Mouse (Mus musculus) central nervous system, embryonic 18 days (tissue): ENCODE data around the gene Taf1. TPM values are rescaled to one million over a fixed set of nuclear protein-coding genes. Genes with fewer than 3 reads are reported as not detected.

ENCODE experiments used
- polyA plus RNA-seq: library from polyadenylated mRNA; depleted of rRNA; stranded (reverse); fragments of >200 nt; gene quantifications from 2 replicates; pipeline ENCODE4 v1.2.3, GENCODE M21; 2012; rRNA removed

Gene Taf1
- polyA plus RNA-seq: 35.4 and 36.0 TPM in 2 replicates

DNA sequence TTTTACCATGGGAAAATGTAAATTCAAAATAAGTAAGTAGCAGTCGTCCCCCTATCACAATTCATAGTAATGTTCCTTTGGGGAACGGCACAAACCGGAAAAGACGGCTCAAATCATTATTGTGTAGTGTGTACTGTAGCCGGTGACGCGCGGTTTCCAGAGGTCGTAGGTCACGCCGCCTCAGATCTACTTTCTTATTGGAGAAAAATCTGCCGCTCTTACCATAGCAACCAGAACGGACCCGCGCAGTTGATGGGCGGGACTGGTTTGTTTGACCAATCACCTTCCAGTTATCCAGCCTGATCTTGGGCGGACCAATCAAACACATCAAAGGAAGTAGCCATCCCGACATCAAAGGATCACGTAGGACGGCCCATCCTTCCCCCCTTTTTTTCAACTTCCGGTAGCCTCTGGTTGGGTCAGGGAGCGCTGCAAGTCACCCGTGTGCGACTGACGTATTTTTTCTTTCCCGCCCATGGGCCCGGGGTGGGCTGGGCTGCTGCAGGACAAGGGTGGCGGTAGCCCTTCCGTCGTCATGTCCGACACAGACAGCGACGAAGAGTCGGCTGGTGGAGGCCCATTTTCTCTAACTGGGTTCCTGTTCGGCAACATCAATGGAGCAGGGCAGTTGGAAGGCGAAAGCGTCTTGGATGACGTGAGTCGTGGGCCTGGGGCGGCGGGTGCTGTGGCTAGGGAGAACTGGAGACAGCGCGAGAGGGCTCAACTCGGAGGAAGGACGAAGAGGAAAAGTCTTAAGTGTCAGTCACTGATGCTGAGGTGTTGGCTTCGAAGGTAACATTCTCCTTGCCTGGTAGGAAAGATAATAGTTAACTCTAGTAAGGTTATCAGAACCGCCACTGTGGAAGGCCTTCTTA lies at the start of gene Taf1:
TSS of gene Taf1 (plus strand) at position 388 of the 875 bp plus-strand sequence.

GRCm38 (mm10) chrX:101639741-101640166 lies 107.2 kb downstream of the Taf1 start, which contains the start of gene Ogt:
Gene Ogt, plus strand, starts transcription at chrX:101640060.

Other genes with a start within 250 kb of the Taf1 start
- gene Nlgn3, start 233.6 kb upstream of the Taf1 start, polyA plus RNA-seq: 48.5 and 52.8 TPM in 2 replicates
- gene Gjb1, start 156.4 kb upstream of the Taf1 start, polyA plus RNA-seq: 1.4 and 1.6 TPM in 2 replicates
- 253 and 259 TPM in 2 replicates for gene Zmym3, start 111.9 kb upstream of the Taf1 start, polyA plus RNA-seq
- 291 and 300 TPM in 2 replicates for gene Nono, start 103.4 kb upstream of the Taf1 start, polyA plus RNA-seq
- gene Itgb1bp2, start 83.6 kb upstream of the Taf1 start, polyA plus RNA-seq: 3.9 and 14.2 TPM in 2 replicates
- gene Ogt, start 107.3 kb downstream of the Taf1 start, polyA plus RNA-seq: 387 and 392 TPM in 2 replicates
- gene Cxcr3, start 201.5 kb downstream of the Taf1 start, polyA plus RNA-seq: 0.08 and 0.14 TPM in 2 replicates